Mouse (Mus musculus) frontal cortex, postnatal 10 days (tissue): Measurements from ENCODE around the gene Ldlrad3.

Experiments
- DNase-seq, 2 experiments: peaks; one replicate each; pipeline ENCODE4 v3.0.0; 2022; ENCODE audit warnings: low spot score in 2 of 2, mixed read lengths in 1 of 2

Ldlrad3 gene

GRCm38 (mm10) chr2:102002974-102003775 is 183.0 kb downstream of the Ldlrad3 start:
- peak in 1 of 2 experiments; percentile 39 for DNase-seq

DNA sequence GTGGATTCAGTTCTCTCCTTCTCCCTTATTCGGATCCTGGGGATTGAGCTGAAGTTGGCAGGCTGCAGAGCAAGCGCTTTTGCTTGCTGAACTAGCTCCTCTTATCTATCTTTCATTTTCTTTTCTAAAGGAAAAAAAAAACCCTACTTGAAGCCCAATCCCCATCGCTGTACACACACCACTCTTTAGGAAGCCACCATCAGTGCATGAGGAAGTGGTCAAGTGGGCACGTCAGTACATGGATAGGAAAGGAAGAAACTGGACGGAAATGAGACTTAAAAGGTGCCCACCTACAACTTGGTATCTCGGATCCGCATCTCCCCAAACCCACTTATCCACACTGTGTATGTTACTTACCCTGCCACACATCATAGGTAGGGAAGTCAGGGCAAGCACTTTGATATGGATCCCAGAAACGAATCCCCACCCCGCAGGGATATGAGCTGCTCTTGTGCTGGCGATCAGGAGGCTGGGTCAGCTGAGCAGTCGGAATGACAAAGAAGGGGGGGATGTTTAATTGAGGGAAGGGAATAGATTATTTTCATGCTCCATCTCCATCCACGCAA is 183.7 kb downstream of the Ldlrad3 start:
- DNase-seq, result no peak

- DNase-seq, result no peak
Observed at GRCm38 (mm10) chr2:102001661-102002060, 184.5 kb downstream of the Ldlrad3 start.

- DNase-seq, result no peak
Observed at GRCm38 (mm10) chr2:101998911-101999572, 187.1 kb downstream of the Ldlrad3 start.

GRCm38 (mm10) chr2:101997013-101997412 is 189.2 kb downstream of the Ldlrad3 start:
- DNase-seq, result no peak

DNA sequence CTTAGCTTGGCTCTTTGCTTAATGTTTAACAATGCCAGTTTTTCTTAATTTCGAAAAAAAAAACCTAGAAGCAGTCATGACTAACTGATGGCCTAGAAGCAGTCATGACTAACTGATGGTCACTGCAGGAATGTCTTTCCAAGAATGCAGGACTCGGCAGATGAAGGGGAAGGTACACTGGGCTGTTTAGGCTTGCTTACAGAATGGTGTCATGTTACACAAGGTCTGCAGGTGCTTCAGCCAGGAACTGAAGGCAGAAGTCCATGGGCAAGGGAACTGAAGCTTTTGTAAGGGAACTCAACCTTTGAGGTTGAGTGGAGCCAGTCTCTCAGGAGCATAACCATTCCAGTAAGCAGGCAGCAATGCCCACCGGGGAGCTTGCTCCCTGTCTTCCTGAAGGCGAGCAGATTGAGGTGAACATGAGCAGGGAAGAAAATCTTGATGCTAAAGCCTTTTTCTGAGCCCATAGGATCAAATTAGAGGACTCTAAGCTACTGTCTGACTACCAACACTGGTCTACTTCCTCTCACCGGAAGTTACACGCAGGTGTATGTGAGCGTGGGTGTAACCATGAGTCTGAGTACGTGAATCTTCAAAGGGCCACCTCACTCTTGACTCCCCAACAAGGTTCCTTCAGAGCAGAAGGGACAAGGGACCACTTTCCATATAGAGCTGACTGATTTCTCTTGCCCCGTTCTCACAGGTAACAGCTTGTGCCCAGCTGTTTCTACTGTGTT is 193.4 kb downstream of the Ldlrad3 start:
- DNase-seq, result no peak

DNA sequence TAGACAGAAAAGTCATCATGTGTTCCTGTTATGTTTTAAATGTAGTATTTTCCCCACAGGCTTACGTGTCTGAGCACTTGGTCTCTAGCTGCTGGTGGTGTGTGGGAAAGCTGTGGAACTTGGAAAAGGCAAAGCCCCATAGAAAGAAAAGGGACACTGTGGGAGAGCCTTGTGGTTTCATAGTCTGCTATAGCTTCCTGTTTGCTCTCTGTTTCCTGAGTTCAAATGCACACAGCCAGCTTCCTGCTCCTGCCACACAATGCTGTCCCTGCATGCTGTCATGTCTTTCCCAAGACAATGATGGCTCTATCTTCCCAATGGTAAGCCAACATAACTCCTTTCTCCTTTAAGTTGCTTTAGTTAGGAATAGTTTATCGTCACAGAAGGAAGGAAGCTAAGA is 194.5 kb downstream of the Ldlrad3 start:
- DNase-seq, result no peak

GRCm38 (mm10) chr2:101986344-101987087 is 199.7 kb downstream of the Ldlrad3 start:
- no peak for DNase-seq

DNA sequence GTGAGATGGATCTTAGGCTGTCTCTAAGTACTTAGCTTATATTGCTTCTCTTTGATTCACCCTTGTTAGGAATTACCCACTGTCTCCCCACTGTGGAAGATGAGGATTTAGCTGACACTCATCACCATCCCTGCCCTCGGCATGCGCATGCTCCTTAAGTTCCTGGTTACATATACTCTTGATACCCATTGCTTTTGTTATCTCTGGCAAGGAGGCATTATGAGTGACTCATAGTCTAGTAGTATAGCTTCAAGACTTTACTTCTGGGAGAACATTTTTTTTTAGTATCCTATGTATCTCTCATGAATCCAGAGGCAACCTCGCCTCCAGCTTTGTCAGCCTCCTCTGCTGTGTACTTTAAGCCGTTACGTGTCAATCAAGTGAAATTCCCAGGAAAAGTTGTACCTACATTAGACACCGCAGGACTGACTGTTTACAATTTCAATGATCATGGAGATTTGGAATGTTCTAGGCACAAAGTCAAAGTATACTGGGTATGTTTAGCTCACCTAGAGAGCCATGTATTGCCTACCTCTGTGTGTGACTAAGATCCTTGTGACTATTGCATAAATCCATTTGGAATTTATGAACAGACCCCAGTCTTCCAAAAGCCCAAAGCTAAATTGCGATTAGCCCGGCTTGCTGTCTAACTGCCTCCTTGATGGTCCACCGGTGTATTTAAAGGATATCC is 202.2 kb downstream of the Ldlrad3 start:
- no peak for DNase-seq

DNA sequence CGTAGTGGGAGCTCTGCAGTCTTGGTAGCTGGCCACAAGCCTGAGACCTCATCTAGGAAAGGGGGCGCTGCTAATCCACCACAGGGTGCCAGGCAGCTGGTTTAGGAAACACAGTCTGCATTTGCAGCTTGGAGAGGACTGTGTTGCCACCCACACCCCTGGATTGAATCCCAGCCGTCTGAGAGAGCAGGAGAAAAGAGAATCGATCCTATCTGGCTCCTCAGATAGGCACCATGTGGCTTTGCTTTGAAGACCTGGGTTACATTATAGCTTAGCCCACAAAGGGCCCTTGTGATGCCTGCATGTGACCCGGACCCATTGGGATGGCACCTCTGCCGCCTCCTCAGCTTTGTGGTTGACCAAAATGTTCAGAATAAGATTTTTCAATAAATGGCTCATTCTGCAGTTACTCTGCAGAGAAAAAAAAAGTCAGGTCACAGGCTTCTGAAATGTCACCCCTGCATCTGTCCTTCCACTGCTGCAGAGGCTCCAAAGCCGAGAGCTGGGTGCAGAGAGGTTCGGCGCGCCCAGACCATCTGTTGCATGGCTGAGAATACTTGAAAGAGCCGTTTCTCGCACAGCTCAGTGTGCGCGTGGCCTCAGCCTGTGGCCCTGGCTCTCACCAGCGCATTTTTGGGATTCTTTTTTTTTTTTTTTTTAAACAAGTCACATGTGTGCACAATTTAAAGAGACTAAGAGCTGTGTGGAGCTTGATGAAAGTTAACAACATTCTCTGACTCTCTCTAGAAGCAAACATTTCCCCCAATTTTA is 202.9 kb downstream of the Ldlrad3 start:
- DNase-seq, result peak; percentile 75 to 77

- DNase-seq, result no peak
Observed at GRCm38 (mm10) chr2:101981964-101982498, 204.2 kb downstream of the Ldlrad3 start.

- DNase-seq, result no peak
Observed at GRCm38 (mm10) chr2:101981211-101981610, 205.0 kb downstream of the Ldlrad3 start.

- DNase-seq, result no peak
Observed at GRCm38 (mm10) chr2:101980456-101980947, 205.7 kb downstream of the Ldlrad3 start.

GRCm38 (mm10) chr2:101978534-101979525 is 207.4 kb downstream of the Ldlrad3 start:
- DNase-seq, result peak in 1 of 2 experiments; percentile 34

DNA sequence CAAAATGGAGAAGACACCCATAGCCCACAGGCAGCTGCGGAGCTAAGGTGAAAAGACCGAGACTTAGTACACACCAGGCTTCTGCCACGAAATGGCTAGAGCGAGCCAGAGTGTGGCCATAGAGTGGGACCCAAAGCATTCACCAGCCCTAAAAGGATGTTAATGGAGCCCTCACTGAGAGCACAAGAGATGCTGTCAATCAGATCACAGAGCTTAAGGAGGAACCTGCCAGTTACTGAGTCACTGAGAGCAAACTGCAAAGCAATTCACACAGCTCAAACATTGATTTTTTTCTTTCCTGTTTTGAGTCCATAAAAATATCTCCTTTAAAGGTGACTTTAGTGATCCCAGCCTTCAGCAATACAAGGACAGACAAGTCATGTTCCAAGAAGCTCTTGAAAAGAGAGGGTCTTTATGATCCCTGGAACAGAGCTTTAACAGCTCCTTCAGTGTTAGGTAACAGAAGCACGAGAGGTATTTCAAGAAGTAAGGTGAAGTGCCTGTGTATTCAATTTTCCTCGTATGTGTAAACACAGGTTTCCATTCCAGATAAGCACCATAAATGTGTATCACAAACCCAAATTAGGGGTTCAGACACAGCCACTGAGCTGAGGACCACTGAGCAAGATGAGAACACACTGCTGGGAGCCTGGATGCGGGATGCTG is 209.7 kb downstream of the Ldlrad3 start:
- DNase-seq, result no peak

- DNase-seq, result no peak
Observed at GRCm38 (mm10) chr2:101973810-101974209, 212.4 kb downstream of the Ldlrad3 start.

DNA sequence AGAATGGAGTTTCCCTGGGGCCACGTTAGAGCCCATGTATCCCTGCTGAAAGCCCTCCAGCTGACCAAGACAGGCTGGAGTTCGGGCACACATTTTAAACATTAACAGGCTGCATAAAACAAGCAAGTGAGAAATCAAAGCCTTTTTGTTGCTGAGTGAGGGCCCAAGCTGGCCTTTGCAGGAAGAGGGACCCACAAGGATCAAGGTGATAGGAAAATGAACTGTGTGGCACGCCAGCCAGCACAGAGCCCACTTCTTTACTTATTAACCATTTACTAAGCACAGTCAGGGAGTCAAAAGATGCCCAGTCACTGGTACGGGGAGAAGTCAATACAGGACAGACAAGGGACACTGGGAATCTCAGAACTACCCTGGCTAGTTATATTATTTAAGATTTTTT is 218.6 kb downstream of the Ldlrad3 start:
- no peak for DNase-seq

DNA sequence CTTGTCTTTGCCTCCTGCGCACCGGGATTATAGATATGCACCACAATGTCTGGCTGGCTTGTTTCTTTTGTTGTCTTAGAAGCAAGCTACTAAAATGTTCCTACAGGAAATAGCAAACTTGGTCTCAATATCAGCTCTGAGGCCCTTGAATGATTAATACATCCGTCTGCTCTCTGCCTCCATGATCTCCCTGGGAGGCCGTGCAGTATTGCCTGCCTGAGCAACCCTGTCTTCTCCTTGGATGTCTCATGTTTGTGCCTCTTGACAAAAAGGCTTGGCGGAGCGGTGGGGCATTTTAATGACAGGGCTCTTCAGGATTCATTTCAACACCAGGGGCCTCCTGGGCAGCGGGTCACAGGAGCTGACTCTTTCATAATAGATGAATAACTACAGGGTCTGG is 219.0 kb downstream of the Ldlrad3 start:
- no peak for DNase-seq
